Mouse (Mus musculus) natural killer cell, adult 2 months (primary cell): Measurements from ENCODE around the gene Col23a1.
A peak's percentile ranks its signal among the peaks of the same experiment; 100 is the strongest.
"Not testable (repeated sequence)": the region's sequence is repeated elsewhere in the genome, so short reads cannot be mapped to it uniquely, and the experiment has no call there.

Source experiments
- DNase-seq, 2 experiments: peaks; one replicate each; pipeline ENCODE4 v3.0.0; 2022; ENCODE audit warnings: low spot score in 2 of 2

The Col23a1 gene

DNA sequence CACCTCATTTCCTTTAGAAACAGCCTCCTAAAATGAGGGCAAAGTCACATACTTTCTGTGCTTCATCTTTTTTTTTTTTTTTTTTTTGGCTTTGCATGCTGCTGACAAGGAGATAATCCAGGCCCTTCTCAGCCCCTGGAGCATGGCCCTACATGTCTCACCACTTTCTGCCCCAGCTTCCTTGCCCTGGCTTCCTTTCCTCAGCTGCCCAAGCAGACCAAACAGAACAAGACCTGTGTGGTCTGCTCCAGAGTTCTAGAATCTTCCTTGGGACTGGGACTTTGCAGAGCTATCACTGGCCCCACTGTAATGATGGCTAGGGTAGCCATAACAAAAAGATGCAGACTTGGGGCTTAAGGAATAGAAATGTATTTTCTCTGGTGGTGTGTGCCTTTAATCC, 300.3 kb downstream of the Col23a1 start:
- no peak for DNase-seq

DNA sequence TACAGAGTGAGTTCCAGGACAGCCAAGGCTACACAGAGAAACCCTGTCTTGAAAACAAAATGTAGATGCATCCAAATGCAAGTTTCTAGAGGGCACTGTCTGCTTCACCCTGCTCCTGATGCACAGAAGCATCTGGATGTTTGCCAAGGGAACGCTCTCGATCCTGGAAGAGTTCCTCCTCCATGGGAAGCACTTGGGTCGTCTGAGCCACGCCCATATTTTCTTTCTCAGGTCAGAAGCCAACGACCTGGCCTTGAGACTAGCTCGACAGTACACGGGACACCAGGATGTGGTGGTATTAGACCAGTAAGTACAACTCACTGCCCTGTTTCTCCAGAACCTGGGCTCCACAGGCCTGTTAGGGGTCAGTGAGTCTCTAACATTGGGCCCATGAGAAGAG, 301.4 kb downstream of the Col23a1 start:
- no peak for DNase-seq

- no peak for DNase-seq
Observed at GRCm38 (mm10) chr11:51591915-51592314, 302.2 kb downstream of the Col23a1 start.

DNA sequence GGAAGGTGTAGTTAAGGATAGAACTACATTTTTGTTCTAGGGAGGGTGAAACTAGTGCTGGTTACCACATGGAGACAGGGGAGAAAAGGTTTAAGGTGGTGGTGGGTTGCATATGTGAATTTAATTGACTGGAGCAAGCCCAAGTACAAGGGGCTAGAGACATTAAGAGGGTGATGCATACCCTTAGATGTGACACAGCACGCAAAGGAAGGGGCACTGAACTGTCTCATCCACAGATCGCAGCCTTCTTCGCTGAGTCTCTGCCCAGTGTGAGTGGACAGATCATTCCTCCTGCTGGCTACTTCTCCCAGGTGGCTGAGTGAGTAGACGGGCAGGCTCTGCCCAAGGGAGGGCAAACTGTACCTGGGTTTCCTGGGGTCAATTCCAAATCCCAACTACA, 303.6 kb downstream of the Col23a1 start:
- DNase-seq, result no peak

GRCm38 (mm10) chr11:51593849-51594248, 304.1 kb downstream of the Col23a1 start:
- DNase-seq, result no peak

DNA sequence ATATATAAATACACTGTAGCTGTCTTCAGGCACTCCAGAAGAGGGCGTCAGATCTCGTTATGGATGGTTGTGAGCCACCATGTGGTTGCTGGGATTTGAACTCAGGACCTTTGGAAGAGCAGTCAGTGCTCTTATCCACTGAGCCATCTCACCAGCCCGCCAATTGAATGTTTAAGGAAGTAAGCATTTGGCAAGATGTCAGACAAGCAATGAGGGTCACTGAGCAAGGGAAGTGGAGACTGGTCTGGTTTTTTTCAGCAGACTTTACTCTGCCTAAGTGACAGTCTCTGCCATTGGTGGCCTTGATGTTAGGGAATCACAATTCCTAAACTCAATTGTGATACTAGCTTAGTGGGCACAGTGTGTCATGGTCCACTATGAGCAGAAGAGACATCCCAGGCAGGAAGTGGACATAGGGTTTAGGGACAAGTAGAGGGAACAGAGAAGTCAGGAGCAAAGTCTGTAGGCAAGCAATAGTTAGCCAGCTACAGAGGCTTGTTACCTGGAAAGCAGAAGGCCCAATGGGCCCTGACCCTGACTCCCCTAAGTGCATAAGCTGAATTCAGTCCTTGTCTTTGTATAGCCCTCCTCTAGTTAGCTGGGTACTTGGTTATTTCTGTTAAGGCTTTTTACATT, 305.1 kb downstream of the Col23a1 start:
- DNase-seq, result no peak

- no peak for DNase-seq
Observed at GRCm38 (mm10) chr11:51595459-51596083, 305.9 kb downstream of the Col23a1 start.

- DNase-seq, result no peak
Observed at GRCm38 (mm10) chr11:51597553-51597952, 307.8 kb downstream of the Col23a1 start.

- no peak for DNase-seq
Observed at GRCm38 (mm10) chr11:51602253-51602652, 312.5 kb downstream of the Col23a1 start.

DNA sequence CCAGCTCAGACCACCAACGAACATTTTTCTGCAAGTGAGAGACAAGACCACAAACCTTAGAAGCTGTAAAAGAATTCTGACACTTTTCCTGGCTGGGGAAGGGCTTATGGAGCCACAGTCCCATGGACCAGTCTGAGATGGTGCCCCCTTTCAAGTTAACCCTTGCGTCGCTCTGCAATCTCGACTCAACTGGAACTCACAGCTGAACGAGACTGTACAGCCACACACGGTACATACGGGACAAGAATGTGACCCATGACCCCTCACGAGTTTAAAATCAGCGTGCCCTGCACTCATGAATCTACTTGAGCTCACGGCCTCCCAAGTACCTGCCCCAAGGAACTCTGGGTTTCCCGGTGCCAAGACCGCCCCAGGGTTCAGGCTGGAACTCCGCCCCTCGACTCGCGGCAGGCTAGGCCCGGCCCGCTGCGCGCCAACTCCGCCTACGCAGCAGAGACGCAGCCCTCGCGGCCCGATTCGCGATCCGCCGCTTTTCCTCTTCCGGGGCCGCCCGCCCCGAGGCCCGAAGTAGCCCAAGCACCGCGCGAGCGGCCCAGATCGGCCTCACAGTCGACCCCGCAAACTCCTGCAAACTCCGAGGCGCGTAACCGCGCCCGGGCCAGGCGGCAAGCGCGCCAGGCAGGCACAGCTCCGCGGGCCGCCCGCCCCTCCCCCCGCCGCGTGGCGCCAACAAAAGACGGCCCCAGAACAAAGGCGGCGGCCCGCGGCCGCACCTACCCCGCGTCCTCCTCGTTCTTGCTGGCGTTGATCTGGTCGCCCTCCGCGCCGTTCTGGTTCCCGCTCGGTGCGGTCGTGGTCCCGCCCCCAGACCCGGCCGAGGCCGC, 316.1 kb downstream of the Col23a1 start:
- DNase-seq, result peak; percentile 73 to 82

DNA sequence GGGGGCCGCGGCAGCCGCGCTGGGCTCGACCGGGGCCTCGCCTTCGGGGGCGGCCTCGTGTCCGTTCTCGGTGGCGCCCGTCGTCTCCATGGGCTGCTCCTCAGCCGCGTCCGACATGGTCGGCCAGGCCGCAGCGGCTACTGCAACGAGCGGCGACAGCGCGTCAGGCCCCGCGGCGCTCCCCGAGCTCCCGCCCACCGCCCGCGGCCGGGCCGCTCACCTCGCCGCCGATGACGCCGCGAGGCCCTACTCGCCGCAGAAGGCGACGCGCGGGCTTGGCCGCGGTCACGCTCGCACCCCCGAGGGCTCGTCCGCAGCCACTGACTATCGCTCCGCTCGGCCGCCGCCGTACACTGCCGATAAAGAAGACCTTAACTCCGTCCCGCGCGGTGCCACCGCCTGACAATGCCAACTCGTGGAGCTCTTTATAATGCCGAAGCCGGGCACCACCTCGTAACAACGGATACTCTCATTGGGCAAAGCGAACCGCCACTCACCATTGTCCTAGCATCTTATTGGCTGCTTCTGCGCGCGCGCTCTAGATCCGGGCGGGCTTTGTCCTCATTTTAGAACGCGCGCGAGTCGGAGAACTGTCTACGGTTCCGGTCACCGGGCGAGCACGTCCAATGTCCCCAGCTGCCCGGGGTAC, 316.9 kb downstream of the Col23a1 start, which contains the start of gene Hnrnpab:
Hnrnpab (minus strand) TSS at position 401 of the 649 bp plus-strand sequence.
- peak; percentile 97 for DNase-seq

DNA sequence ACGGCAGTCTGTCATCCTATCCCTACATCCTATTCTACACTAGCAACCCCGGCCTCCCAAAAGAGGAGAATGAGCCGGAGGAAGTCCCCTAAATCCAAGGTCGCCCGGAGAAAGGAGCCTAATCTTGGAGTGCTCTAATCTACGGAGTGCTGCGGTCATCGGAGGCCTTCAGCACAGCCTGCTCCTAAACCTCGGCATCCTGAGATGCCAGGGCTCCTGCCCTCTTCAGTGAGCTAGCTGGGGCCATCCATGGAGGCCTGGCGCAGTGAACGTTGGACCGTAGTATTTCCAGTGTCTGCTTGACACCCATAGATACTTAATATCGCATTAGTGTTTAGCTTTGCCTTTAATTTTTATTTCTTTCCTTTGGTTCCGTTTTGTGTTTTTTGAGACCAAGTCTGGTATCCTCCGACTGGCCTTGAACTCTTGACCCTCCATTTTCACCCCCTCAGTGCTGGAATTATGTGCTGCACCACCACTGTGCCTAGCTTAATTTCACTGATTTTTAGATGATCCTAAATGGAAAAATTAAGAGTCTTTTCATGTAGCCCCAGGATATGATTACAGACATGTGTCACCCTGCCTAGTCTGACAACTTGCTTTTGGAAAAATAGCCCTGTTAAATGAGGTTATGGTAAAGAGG, 317.5 kb downstream of the Col23a1 start:
- no peak for DNase-seq

GRCm38 (mm10) chr11:51609266-51609909, 319.7 kb downstream of the Col23a1 start:
- DNase-seq, result no peak

DNA sequence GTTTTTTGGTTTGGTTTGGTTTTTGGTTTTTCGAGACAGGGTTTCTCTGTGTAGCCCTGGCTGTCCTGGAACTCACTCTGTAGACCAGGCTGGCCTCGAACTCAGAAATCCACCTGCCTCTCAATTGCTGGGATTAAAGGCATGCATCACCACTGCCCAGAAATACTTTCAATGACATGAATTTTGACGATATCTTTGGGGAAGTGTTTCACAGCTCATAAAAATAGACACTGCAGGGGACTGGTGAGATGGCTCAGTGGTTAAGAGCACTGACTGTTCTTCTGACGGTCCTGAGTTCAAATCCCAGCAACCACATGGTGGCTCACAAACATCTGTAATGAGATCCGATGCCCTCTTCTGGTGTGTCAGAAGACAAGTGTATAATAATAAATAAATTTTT, 320.2 kb downstream of the Col23a1 start:
- not testable (repeated sequence) for DNase-seq

DNA sequence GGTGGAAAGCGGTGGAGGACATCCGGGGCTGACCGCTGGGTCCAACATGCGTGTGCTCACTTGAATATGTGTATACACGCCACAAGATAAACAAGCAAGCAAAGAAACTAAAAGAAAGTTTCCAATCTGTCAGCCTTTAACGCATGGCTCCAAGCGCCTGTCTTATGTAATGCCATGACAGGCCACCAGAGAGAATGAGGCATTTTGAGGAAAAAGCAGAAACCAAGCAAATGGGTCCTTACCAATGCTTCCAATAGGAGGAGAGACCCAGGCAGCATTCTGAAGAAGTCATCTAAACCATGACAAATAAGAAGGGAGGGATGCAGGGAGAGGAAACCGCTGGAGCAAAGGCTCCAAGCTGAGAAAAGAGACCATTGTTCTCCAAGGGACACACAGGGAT, 324.5 kb downstream of the Col23a1 start:
- no peak for DNase-seq

- no peak for DNase-seq
Observed at GRCm38 (mm10) chr11:51615129-51615528, 325.4 kb downstream of the Col23a1 start.

- peak; percentile 56 to 58 for DNase-seq
Observed at GRCm38 (mm10) chr11:51615601-51616000, 325.9 kb downstream of the Col23a1 start.

- DNase-seq, result not testable (repeated sequence)
Observed at GRCm38 (mm10) chr11:51616113-51616512, 326.4 kb downstream of the Col23a1 start.

GRCm38 (mm10) chr11:51617693-51618092, 328.0 kb downstream of the Col23a1 start:
- DNase-seq, result peak; percentile 61 to 76

DNA sequence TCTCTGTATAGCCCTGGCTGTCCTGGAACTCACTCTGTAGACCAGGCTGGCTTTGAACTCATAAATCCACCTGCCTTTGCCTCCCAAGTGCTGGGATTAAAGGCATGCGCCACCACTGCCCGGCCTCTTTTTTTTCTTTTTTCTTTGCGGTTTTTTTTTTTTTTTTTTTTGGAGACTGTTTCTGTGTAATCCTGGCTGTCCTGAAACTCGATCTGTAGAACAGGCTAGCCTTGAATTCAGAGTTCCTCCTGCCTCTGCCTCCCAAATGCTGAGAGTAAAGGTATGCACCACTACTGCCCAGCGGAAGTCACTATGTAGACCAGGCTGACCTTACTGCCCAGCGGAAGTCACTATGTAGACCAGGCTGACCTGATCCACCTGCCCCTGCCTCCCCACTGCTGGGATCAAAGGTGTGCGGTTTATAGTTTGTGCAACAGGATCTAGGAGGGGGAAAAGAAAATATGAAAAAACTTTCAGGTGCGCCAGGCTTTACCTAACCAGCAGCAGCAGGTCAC, 329.2 kb downstream of the Col23a1 start:
- DNase-seq, result no peak
